Mouse (Mus musculus): ENCODE results near the gene Ffar2. TPM values are rescaled to one million over a fixed set of nuclear protein-coding genes. Genes with fewer than 3 reads are reported as not detected.
A peak's percentile ranks its signal among the peaks of the same experiment; 100 is the strongest.

Ffar2 gene
- polyA plus RNA-seq, 1 experiment from 2014 or later: 0.39 TPM

DNA sequence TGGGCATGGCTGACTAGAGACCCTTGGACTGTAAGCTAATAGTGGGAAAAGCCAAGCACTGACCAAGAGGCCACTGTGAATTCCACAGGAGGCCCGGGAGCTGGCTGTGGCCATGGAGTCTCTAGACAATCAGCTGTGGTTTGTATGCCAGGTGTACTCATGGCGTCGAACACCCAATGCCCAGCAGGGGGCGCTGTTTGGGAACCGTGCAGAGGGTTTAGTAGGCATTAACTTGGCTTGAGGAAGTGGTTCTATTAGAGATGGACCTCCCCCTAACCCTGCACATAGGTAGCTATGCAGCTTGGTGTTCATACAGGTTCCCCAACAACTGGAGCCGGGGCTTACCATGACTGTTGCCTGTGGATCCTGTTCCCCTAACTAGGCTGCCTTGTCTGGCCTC lies 17.7 kb downstream of the Ffar2 start:
- Histone ChIP-seq H3K27ac (ENCODE audit: low read depth) (no peak overlapping the region), H3K4me2 (no peak overlapping the region), H3K4me1 (ENCODE audit: insufficient read depth) (no peaks in the 10 kb centered on the region), H3K9ac (no peak overlapping the region), H3K4me3 (ENCODE audit: low read depth, low read length) (no peak overlapping the region), H3K9me3 (ENCODE audit: low read depth, low read length) (no peaks in the 10 kb centered on the region), H3K36me3 (ENCODE audit: insufficient read depth) (no peaks in the 10 kb centered on the region), H3K27me3 (ENCODE audit: insufficient read depth, low read length) (no peaks in the 10 kb centered on the region)
- ATAC-seq (ENCODE audit: insufficient read depth): no peak
- TF ChIP-seq CTCF (IDR thresholded peaks at IDR 0.05; ENCODE audit: low read depth): peak; percentile 45; the same call in 1 of the 2 replicates
- DNase-seq: peak; percentile 17
- 48% methylated on average over 6 of the region's 6 CpGs for WGBS

- Histone ChIP-seq H3K9me3 (ENCODE audit: low read depth, low read length) (peaks cover 5% of the 10 kb centered on the region; the same call in 1 of the 2 replicates), H3K4me2 (no peak overlapping the region), H3K27me3 (ENCODE audit: insufficient read depth, low read length) (no peaks in the 10 kb centered on the region), H3K4me3 (ENCODE audit: low read depth, low read length) (no peak overlapping the region), H3K4me1 (ENCODE audit: insufficient read depth) (no peaks in the 10 kb centered on the region), H3K9ac (no peak overlapping the region), H3K36me3 (ENCODE audit: insufficient read depth) (no peaks in the 10 kb centered on the region), H3K27ac (ENCODE audit: low read depth) (peak overlapping the region; percentile 46)
- peak; percentile 11; the same call in 1 of the 2 replicates for TF ChIP-seq CTCF (IDR thresholded peaks at IDR 0.05; ENCODE audit: low read depth)
- DNase-seq (peak; percentile 52), ATAC-seq (ENCODE audit: insufficient read depth) (0 out of 2 replicates have a peak, but pooled peaks have one; percentile 35)
- WGBS: 73% methylated on average over 9 of the region's 9 CpGs
Measured at GRCm38 (mm10) chr7:30804026-30804715, 19.4 kb downstream of the Ffar2 start.

GRCm38 (mm10) chr7:30803256-30803655 lies 20.3 kb downstream of the Ffar2 start:
- Histone ChIP-seq H3K4me2 (no peak overlapping the region), H3K27ac (ENCODE audit: low read depth) (no peak overlapping the region), H3K9ac (no peak overlapping the region), H3K4me3 (ENCODE audit: low read depth, low read length) (no peak overlapping the region), H3K4me1 (ENCODE audit: insufficient read depth) (no peaks in the 10 kb centered on the region), H3K9me3 (ENCODE audit: low read depth, low read length) (peaks cover 5% of the 10 kb centered on the region; the same call in 1 of the 2 replicates), H3K27me3 (ENCODE audit: insufficient read depth, low read length) (no peaks in the 10 kb centered on the region), H3K36me3 (ENCODE audit: insufficient read depth) (no peaks in the 10 kb centered on the region)
- WGBS: 93% methylated on average over 3 of the region's 3 CpGs
- no peak for TF ChIP-seq CTCF (IDR thresholded peaks at IDR 0.05; ENCODE audit: low read depth)
- ATAC-seq (ENCODE audit: insufficient read depth) (no peak), DNase-seq (no peak)

DNA sequence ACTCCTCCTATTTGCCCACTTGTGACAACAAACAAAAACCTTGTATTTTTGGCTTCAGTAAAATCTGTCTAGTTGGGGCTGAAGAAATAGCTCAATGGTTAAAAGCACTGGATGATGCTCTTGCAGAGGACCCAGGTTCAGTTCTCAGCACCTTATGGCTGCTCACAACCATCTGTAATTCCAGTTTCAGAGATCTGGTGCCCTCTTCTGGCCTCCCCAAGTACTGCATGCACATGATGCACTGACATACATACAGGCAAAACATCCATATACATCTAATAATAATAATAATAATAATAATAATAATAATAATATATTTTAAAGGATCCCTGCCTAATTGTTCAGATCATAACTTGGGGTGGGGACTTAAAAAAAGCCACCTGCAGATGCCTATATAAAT lies 22.9 kb downstream of the Ffar2 start:
- ATAC-seq (ENCODE audit: insufficient read depth): no peak
- Histone ChIP-seq H3K9me3 (ENCODE audit: low read depth, low read length) (peaks cover 5% of the 10 kb centered on the region; the same call in 1 of the 2 replicates), H3K9ac (no peak overlapping the region), H3K27me3 (ENCODE audit: insufficient read depth, low read length) (no peaks in the 10 kb centered on the region), H3K4me1 (ENCODE audit: insufficient read depth) (no peaks in the 10 kb centered on the region), H3K27ac (ENCODE audit: low read depth) (no peak overlapping the region), H3K4me3 (ENCODE audit: low read depth, low read length) (no peak overlapping the region), H3K4me2 (no peak overlapping the region), H3K36me3 (ENCODE audit: insufficient read depth) (no peaks in the 10 kb centered on the region)
- DNase-seq: no peak
- TF ChIP-seq CTCF (IDR thresholded peaks at IDR 0.05; ENCODE audit: low read depth): peak; percentile 31; the same call in 1 of the 2 replicates

DNA sequence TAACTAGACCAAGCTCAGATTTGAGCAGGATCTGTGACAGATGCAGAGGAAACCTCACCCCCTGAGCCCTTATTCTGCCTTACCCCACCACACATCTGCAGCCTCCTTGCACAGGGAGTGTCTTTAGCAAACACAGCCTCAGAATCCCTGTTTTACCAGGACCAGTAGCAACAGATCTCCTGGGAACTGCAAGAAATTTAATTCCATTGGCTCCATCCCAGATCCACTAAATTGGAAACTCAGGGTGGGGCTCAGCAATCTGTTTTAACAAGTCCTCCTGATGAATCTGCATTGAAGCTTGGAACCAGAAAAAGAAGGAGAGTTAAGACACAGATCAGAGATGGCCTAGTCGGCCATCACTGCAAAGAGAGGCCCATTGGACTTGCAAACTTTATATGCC lies 26.8 kb downstream of the Ffar2 start:
- Histone ChIP-seq H3K4me1 (ENCODE audit: insufficient read depth) (no peaks in the 10 kb centered on the region), H3K27me3 (ENCODE audit: insufficient read depth, low read length) (no peaks in the 10 kb centered on the region), H3K9ac (no peak overlapping the region), H3K4me2 (no peak overlapping the region), H3K27ac (ENCODE audit: low read depth) (no peak overlapping the region), H3K36me3 (ENCODE audit: insufficient read depth) (no peaks in the 10 kb centered on the region), H3K9me3 (ENCODE audit: low read depth, low read length) (peaks cover 5% of the 10 kb centered on the region; the same call in 1 of the 2 replicates), H3K4me3 (ENCODE audit: low read depth, low read length) (no peak overlapping the region)
- TF ChIP-seq CTCF (IDR thresholded peaks at IDR 0.05; ENCODE audit: low read depth): no peak
- DNase-seq (no peak), ATAC-seq (ENCODE audit: insufficient read depth) (no peak)
- WGBS: 87% methylated on average over 1 of the region's 1 CpGs

DNA sequence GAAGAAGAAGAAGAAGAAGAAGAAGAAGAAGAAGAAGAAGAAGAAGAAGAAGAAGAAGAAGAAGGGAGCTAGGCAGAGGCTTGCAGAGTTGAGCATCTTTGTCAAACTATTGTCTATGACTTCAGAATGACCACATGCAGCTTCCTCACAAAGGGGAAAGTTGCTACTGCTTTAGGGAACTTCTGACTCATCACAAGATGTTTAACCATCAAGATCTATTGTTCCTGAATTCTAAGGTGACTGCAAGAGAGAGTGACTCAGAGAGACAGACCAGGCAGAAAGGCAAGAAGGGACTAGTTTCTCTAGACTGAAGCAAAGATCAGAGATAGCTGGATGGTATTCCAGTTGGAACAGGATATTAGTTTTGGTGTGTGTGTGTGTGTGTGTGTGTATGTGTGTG lies 28.7 kb downstream of the Ffar2 start:
- no peak overlapping the region for H3K27ac ChIP-seq (ENCODE audit: low read depth)
- H3K9ac ChIP-seq: no peak overlapping the region
- no peaks in the 10 kb centered on the region for H3K27me3 ChIP-seq (ENCODE audit: insufficient read depth, low read length)
- H3K4me3 ChIP-seq (ENCODE audit: low read depth, low read length): no peak overlapping the region
- ATAC-seq (ENCODE audit: insufficient read depth) (no peak), DNase-seq (no peak)
- H3K36me3 ChIP-seq (ENCODE audit: insufficient read depth): no peaks in the 10 kb centered on the region
- H3K9me3 ChIP-seq (ENCODE audit: low read depth, low read length): no peaks in the 10 kb centered on the region
- no peaks in the 10 kb centered on the region for H3K4me1 ChIP-seq (ENCODE audit: insufficient read depth)
- no peak for TF ChIP-seq CTCF (IDR thresholded peaks at IDR 0.05; ENCODE audit: low read depth)
- no peak overlapping the region for H3K4me2 ChIP-seq

DNA sequence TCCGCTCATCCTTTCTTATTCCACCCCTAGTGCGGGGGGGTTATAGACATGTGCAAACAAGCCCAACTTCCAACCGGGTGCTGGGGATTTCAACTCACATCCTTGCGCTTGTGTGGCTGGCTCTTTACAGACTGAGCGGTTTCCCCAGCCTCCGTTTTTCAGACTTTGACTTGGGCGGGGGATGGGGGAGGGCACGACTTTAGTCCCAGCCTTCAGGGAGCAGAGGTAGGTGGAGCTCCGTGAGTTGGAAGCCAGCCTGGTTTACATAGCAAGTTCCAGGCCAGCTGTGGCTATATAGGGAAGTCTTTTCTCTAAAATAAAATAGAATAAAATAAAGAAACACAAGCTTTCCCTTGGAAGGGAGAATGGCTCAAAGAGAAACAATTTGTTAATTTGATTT lies 31.7 kb downstream of the Ffar2 start:
- Histone ChIP-seq H3K4me3 (ENCODE audit: low read depth, low read length) (no peak overlapping the region), H3K36me3 (ENCODE audit: insufficient read depth) (no peaks in the 10 kb centered on the region), H3K9ac (no peak overlapping the region), H3K9me3 (ENCODE audit: low read depth, low read length) (no peaks in the 10 kb centered on the region), H3K27me3 (ENCODE audit: insufficient read depth, low read length) (no peaks in the 10 kb centered on the region), H3K4me2 (no peak overlapping the region), H3K27ac (ENCODE audit: low read depth) (no peak overlapping the region), H3K4me1 (ENCODE audit: insufficient read depth) (no peaks in the 10 kb centered on the region)
- ATAC-seq (ENCODE audit: insufficient read depth): no peak
- WGBS: 16% methylated on average over 9 of the region's 9 CpGs
- no peak for TF ChIP-seq CTCF (IDR thresholded peaks at IDR 0.05; ENCODE audit: low read depth)
- DNase-seq: peak; percentile 59

All from lung, embryonic 14.5 days (tissue).